Comparison of ENCODE assay signal across 19 mouse cellular contexts in the genomic region with DNA sequence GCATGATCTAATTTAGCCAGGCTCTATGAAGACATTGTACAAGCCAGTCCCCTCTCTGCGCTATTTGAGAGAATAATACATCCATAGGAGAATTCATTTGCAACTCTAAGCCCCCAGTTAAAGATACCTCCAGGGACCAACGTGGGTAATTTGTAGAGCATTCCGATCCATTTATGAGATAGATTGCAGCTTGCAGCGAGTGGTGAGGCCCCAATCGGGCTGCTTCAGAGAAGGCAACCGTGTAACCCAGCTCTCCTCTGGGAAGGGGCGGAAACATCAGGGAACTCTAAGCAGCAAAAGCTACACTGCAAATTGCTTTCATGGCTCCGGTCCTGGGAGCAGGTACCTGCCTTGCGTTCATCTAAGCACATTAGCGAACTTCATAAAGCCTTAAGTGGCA.
DNase-seq lines count a peak whose midpoint lies in the region; ATAC-seq and TF ChIP-seq lines count a peak whose summit lies in the region.
"Had no signal": no experiment of that assay in that cellular context is flagged by ENCODE, and none has a peak within 500 bp of the region (broad histone marks: within the 10 kb centered on the region; RNA-seq: fewer than 3 reads in every experiment).

No protein-coding gene starts in this region.

- H3K9me3 ChIP-seq in forebrain, embryonic 12.5 days, result no peaks in the 10 kb centered on the region; the same call in 1 of the 2 replicates
- no peaks in the 10 kb centered on the region for H3K9me3 ChIP-seq in forebrain, embryonic 15.5 days
- no peaks in the 10 kb centered on the region for H3K9me3 ChIP-seq in hindbrain, postnatal 0 days (ENCODE audit: low read length)
- no peaks in the 10 kb centered on the region for H3K9me3 ChIP-seq in hindbrain, embryonic 11.5 days (ENCODE audit: control insufficient read depth, low read length)
- H3K9me3 ChIP-seq in neural tube, embryonic 13.5 days, result no peaks in the 10 kb centered on the region
- H3K9me3 ChIP-seq in embryonic facial prominence, embryonic 14.5 days (ENCODE audit: control insufficient read depth, low read length), result no peaks in the 10 kb centered on the region
- H3K9me3 ChIP-seq: hindbrain, embryonic 12.5 days had no signal

- TF ChIP-seq CTCF in hindbrain, postnatal 0 days (IDR thresholded peaks at IDR 0.05; ENCODE audit: low read depth), result no peak

- peak; percentile 30 for DNase-seq in hindbrain, postnatal 0 days (ENCODE audit: low spot score)
- no peak for DNase-seq in hindbrain, embryonic 11.5 days (ENCODE audit: low spot score)
- no peak for DNase-seq in neural tube, embryonic 10.5 days (ENCODE audit: extremely low spot score, low spot score)
- peak; percentile 60 for DNase-seq in embryonic facial prominence, embryonic 14.5 days (ENCODE audit: low spot score)
- DNase-seq in cerebellum, postnatal 10 days, result no peak
- DNase-seq: adrenal gland, postnatal 14 days; cerebellum, adult 11-12 months; cerebellum, adult 9-10 months; cerebellum, postnatal 36 days; gastrocnemius, adult 2 months; gastrocnemius, postnatal 25 days; kidney, adult 11 months; kidney, adult 9 months had no signal

- H3K27ac ChIP-seq in forebrain, embryonic 12.5 days, result peak overlapping the region; percentile 19; the same call in 1 of the 2 replicates
- no peak overlapping the region for H3K27ac ChIP-seq in forebrain, embryonic 15.5 days (replicated peaks)
- no peak overlapping the region for H3K27ac ChIP-seq in hindbrain, postnatal 0 days
- no peak overlapping the region for H3K27ac ChIP-seq in hindbrain, embryonic 11.5 days (ENCODE audit: low read depth, low read length)
- 0 out of 2 replicates have a peak overlapping the region, but pooled peaks have one; percentile 33 for H3K27ac ChIP-seq in neural tube, embryonic 13.5 days (replicated peaks)
- no peak overlapping the region for H3K27ac ChIP-seq in embryonic facial prominence, embryonic 14.5 days (replicated peaks; ENCODE audit: low read depth, low read length)
- H3K27ac ChIP-seq: gastrocnemius, adult 2 months; hindbrain, embryonic 12.5 days had no signal

- H3K9ac ChIP-seq in forebrain, embryonic 12.5 days, result no peak overlapping the region
- H3K9ac ChIP-seq in forebrain, embryonic 15.5 days (replicated peaks), result no peak overlapping the region
- no peak overlapping the region for H3K9ac ChIP-seq in hindbrain, postnatal 0 days (replicated peaks; ENCODE audit: low read length)
- H3K9ac ChIP-seq in hindbrain, embryonic 11.5 days (ENCODE audit: low read depth, low read length), result no peak overlapping the region
- no peak overlapping the region for H3K9ac ChIP-seq in neural tube, embryonic 13.5 days
- H3K9ac ChIP-seq in embryonic facial prominence, embryonic 14.5 days (ENCODE audit: low read depth, low read length), result no peak overlapping the region
- H3K9ac ChIP-seq: heart, embryonic 12.5 days; hindbrain, embryonic 12.5 days had no signal

- H3K4me2 ChIP-seq in forebrain, embryonic 12.5 days, result no peak overlapping the region
- H3K4me2 ChIP-seq in forebrain, embryonic 15.5 days (replicated peaks), result no peak overlapping the region
- no peak overlapping the region for H3K4me2 ChIP-seq in hindbrain, postnatal 0 days (ENCODE audit: low read depth, low read length)
- no peak overlapping the region for H3K4me2 ChIP-seq in hindbrain, embryonic 11.5 days (replicated peaks; ENCODE audit: low read depth, low read length)
- no peak overlapping the region for H3K4me2 ChIP-seq in neural tube, embryonic 13.5 days
- H3K4me2 ChIP-seq in embryonic facial prominence, embryonic 14.5 days (ENCODE audit: low read depth, low read length), result no peak overlapping the region
- H3K4me2 ChIP-seq: heart, embryonic 12.5 days; hindbrain, embryonic 12.5 days had no signal

- H3K36me3 ChIP-seq in forebrain, embryonic 12.5 days (replicated peaks), result no peaks in the 10 kb centered on the region
- H3K36me3 ChIP-seq in forebrain, embryonic 15.5 days, result no peaks in the 10 kb centered on the region
- H3K36me3 ChIP-seq in hindbrain, postnatal 0 days (ENCODE audit: insufficient read depth, low read length), result no peaks in the 10 kb centered on the region
- no peaks in the 10 kb centered on the region for H3K36me3 ChIP-seq in hindbrain, embryonic 11.5 days (ENCODE audit: control insufficient read depth, insufficient read depth, low read length)
- no peaks in the 10 kb centered on the region for H3K36me3 ChIP-seq in neural tube, embryonic 13.5 days
- H3K36me3 ChIP-seq in embryonic facial prominence, embryonic 14.5 days (ENCODE audit: control insufficient read depth, insufficient read depth, low read length), result no peaks in the 10 kb centered on the region
- H3K36me3 ChIP-seq: heart, embryonic 12.5 days; hindbrain, embryonic 12.5 days had no signal

- no peak overlapping the region for H3K4me3 ChIP-seq in forebrain, embryonic 12.5 days (replicated peaks)
- H3K4me3 ChIP-seq in forebrain, embryonic 15.5 days, result no peak overlapping the region
- H3K4me3 ChIP-seq in hindbrain, postnatal 0 days (ENCODE audit: low read length), result no peak overlapping the region
- H3K4me3 ChIP-seq in hindbrain, embryonic 11.5 days (ENCODE audit: low read depth, low read length), result no peak overlapping the region
- no peak overlapping the region for H3K4me3 ChIP-seq in neural tube, embryonic 13.5 days
- H3K4me3 ChIP-seq in embryonic facial prominence, embryonic 14.5 days (ENCODE audit: low read depth, low read length), result no peak overlapping the region
- H3K4me3 ChIP-seq: gastrocnemius, adult 2 months; heart, embryonic 12.5 days; hindbrain, embryonic 12.5 days had no signal

- WGBS in forebrain, embryonic 12.5 days, result 45% methylated on average over 10 of the region's 10 CpGs
- WGBS in forebrain, embryonic 15.5 days, result 28% methylated on average over 10 of the region's 10 CpGs
- 56% methylated on average over 10 of the region's 10 CpGs for WGBS in hindbrain, postnatal 0 days
- 54% methylated on average over 10 of the region's 10 CpGs for WGBS in hindbrain, embryonic 11.5 days
- 25% methylated on average over 10 of the region's 10 CpGs for WGBS in neural tube, embryonic 13.5 days
- WGBS in embryonic facial prominence, embryonic 14.5 days, result 38% methylated on average over 10 of the region's 10 CpGs

- ATAC-seq in forebrain, embryonic 12.5 days (ENCODE audit: low FRiP score), result no peak
- ATAC-seq in forebrain, embryonic 15.5 days (replicated peaks), result no peak
- no peak for ATAC-seq in hindbrain, postnatal 0 days
- no peak for ATAC-seq in hindbrain, embryonic 11.5 days (ENCODE audit: low FRiP score)
- no peak for ATAC-seq in neural tube, embryonic 13.5 days (ENCODE audit: low read depth)
- ATAC-seq in embryonic facial prominence, embryonic 14.5 days (ENCODE audit: low read depth), result peak; percentile 63

- H3K4me1 ChIP-seq in forebrain, embryonic 12.5 days, result peaks cover 42% of the 10 kb centered on the region
- H3K4me1 ChIP-seq in forebrain, embryonic 15.5 days, result peaks cover 48% of the 10 kb centered on the region
- H3K4me1 ChIP-seq in hindbrain, postnatal 0 days (ENCODE audit: insufficient read depth, low read length), result peaks cover 19% of the 10 kb centered on the region; the same call in 1 of the 2 replicates
- H3K4me1 ChIP-seq in hindbrain, embryonic 11.5 days (replicated peaks; ENCODE audit: control insufficient read depth, insufficient read depth, low read length), result peaks cover 7% of the 10 kb centered on the region; the same call in 1 of the 2 replicates
- H3K4me1 ChIP-seq in neural tube, embryonic 13.5 days (replicated peaks), result peaks cover 67% of the 10 kb centered on the region
- H3K4me1 ChIP-seq in embryonic facial prominence, embryonic 14.5 days (ENCODE audit: control insufficient read depth, insufficient read depth, low read length), result 0 out of 2 replicates have a peak, but pooled peaks cover 3% of the 10 kb centered on the region

- no peaks in the 10 kb centered on the region for H3K27me3 ChIP-seq in forebrain, embryonic 12.5 days
- no peaks in the 10 kb centered on the region for H3K27me3 ChIP-seq in forebrain, embryonic 15.5 days
- H3K27me3 ChIP-seq in hindbrain, postnatal 0 days (ENCODE audit: insufficient read depth, low read length), result no peaks in the 10 kb centered on the region
- no peaks in the 10 kb centered on the region for H3K27me3 ChIP-seq in hindbrain, embryonic 11.5 days (ENCODE audit: control insufficient read depth, insufficient read depth, low read length)
- peaks cover 3% of the 10 kb centered on the region for H3K27me3 ChIP-seq in neural tube, embryonic 13.5 days
- peaks cover 15% of the 10 kb centered on the region for H3K27me3 ChIP-seq in embryonic facial prominence, embryonic 14.5 days (replicated peaks; ENCODE audit: control insufficient read depth, insufficient read depth, low read length)
- H3K27me3 ChIP-seq: CH12.LX had no signal

Comparison
In these comparisons a context has a peak if more than half of its experiments do, and no peak if none do; other contexts are left out.
1. H3K27ac ChIP-seq: peak in forebrain, embryonic 12.5 days (single experiment) and neural tube, embryonic 13.5 days (single experiment); none in forebrain, embryonic 15.5 days (single experiment), hindbrain, postnatal 0 days (single experiment), hindbrain, embryonic 11.5 days (single experiment) and embryonic facial prominence, embryonic 14.5 days (single experiment).
2. DNase-seq: peak in hindbrain, postnatal 0 days (single experiment) and embryonic facial prominence, embryonic 14.5 days (single experiment); none in hindbrain, embryonic 11.5 days (single experiment), neural tube, embryonic 10.5 days (single experiment) and cerebellum, postnatal 10 days (0 of 2).